Mouse (Mus musculus) B cell, adult 2 months (primary cell): ENCODE measurements at regions not wholly inside any gene's neighbourhood (a gene's known extent, or its start where the extent isn't known, plus 50 kb on each side); places are given as distances from the start of the nearest gene placed in this dataset.

ENCODE experiments used
- DNase-seq, 2 experiments: peaks; one replicate each; pipeline ENCODE4 v3.0.0; 2022

- DNase-seq: peak; percentile 22 to 32
Observed at GRCm38 (mm10) chr16:49965528-49966250, 165.4 kb downstream of the Cd47 start.

- DNase-seq: no peak
Observed at GRCm38 (mm10) chr16:49966251-49966588, 165.9 kb downstream of the Cd47 start.

GRCm38 (mm10) chr16:49967110-49967509, 166.8 kb downstream of the Cd47 start:
- no peak for DNase-seq

- no peak for DNase-seq
Observed at GRCm38 (mm10) chr16:49968291-49968870, 168.0 kb downstream of the Cd47 start.

GRCm38 (mm10) chr16:49969035-49969434, 168.7 kb downstream of the Cd47 start:
- no peak for DNase-seq

GRCm38 (mm10) chr16:49969693-49970296, 169.5 kb downstream of the Cd47 start:
- no peak for DNase-seq

- DNase-seq: peak; percentile 57 to 65
Observed at GRCm38 (mm10) chr16:49970297-49970804, 170.0 kb downstream of the Cd47 start.

GRCm38 (mm10) chr16:49971141-49971555, 170.8 kb downstream of the Cd47 start:
- DNase-seq: peak; percentile 13 to 23

- DNase-seq: no peak
Observed at GRCm38 (mm10) chr16:49977276-49977675, 176.9 kb downstream of the Cd47 start.

- no peak for DNase-seq
Observed at GRCm38 (mm10) chr16:49979426-49979940, 179.2 kb downstream of the Cd47 start.

GRCm38 (mm10) chr16:49980178-49980646, 179.9 kb downstream of the Cd47 start:
- no peak for DNase-seq

- peak; percentile 49 to 52 for DNase-seq
Observed at GRCm38 (mm10) chr16:49982180-49982579, 181.8 kb downstream of the Cd47 start.

- no peak for DNase-seq
Observed at GRCm38 (mm10) chr16:49985082-49986076, 185.0 kb downstream of the Cd47 start.

- DNase-seq: no peak
Observed at GRCm38 (mm10) chr16:49986954-49987353, 186.6 kb downstream of the Cd47 start.

- no peak for DNase-seq
Observed at GRCm38 (mm10) chr16:49995822-49996221, 195.5 kb downstream of the Cd47 start.

GRCm38 (mm10) chr16:49996593-49996992, 196.3 kb downstream of the Cd47 start:
- DNase-seq: no peak

- no peak for DNase-seq
Observed at GRCm38 (mm10) chr16:49997040-49997439, 196.7 kb downstream of the Cd47 start.

GRCm38 (mm10) chr16:50000805-50001204, 200.5 kb downstream of the Cd47 start:
- no peak for DNase-seq

GRCm38 (mm10) chr16:50001662-50002455, 201.5 kb downstream of the Cd47 start:
- DNase-seq: no peak

GRCm38 (mm10) chr16:50002456-50002788, 202.1 kb downstream of the Cd47 start:
- DNase-seq: no peak

GRCm38 (mm10) chr16:50009046-50009445, 208.7 kb downstream of the Cd47 start:
- no peak for DNase-seq

- no peak for DNase-seq
Observed at GRCm38 (mm10) chr16:50009542-50009941, 209.2 kb downstream of the Cd47 start.
